Mouse (Mus musculus) spleen, postnatal 10 days (tissue): ENCODE results near the gene Cipc.

Source experiments
- DNase-seq, 2 experiments: peaks; one replicate each; pipeline ENCODE4 v3.0.0; 2021 to 2022; ENCODE audit warnings: low spot score in 2 of 2

Gene Cipc

GRCm38 (mm10) chr12:86931919-86932574 is 14.8 kb upstream of the Cipc start:
- no peak for DNase-seq

- no peak for DNase-seq
Observed at GRCm38 (mm10) chr12:86932575-86932952, 14.3 kb upstream of the Cipc start.

- no peak for DNase-seq
Observed at GRCm38 (mm10) chr12:86934748-86935147, 12.1 kb upstream of the Cipc start.

GRCm38 (mm10) chr12:86935692-86936282 is 11.1 kb upstream of the Cipc start:
- DNase-seq = no peak

- no peak for DNase-seq
Observed at GRCm38 (mm10) chr12:86936587-86937343, 10.1 kb upstream of the Cipc start.

GRCm38 (mm10) chr12:86938571-86938970 is 8.3 kb upstream of the Cipc start:
- DNase-seq = no peak

- no peak for DNase-seq
Observed at GRCm38 (mm10) chr12:86941173-86941572, 5.7 kb upstream of the Cipc start.

- DNase-seq = no peak
Observed at GRCm38 (mm10) chr12:86941734-86942486, 4.9 kb upstream of the Cipc start.

- DNase-seq = no peak
Observed at GRCm38 (mm10) chr12:86943421-86943820, 3.4 kb upstream of the Cipc start.

GRCm38 (mm10) chr12:86945126-86945525 is 1.7 kb upstream of the Cipc start:
- DNase-seq = peak; percentile 30 to 65

GRCm38 (mm10) chr12:86946301-86946781 is 502 bp upstream of the Cipc start:
- no peak for DNase-seq

- peak; percentile 56 to 60 for DNase-seq
Observed at GRCm38 (mm10) chr12:86947681-86948401, 998 bp downstream of the Cipc start.

- no peak for DNase-seq
Observed at GRCm38 (mm10) chr12:86948627-86949026, 1.8 kb downstream of the Cipc start.

- DNase-seq = peak in 1 of 2 experiments; percentile 41
Observed at GRCm38 (mm10) chr12:86949501-86949900, 2.7 kb downstream of the Cipc start.

GRCm38 (mm10) chr12:86950161-86950960 is 3.5 kb downstream of the Cipc start:
- DNase-seq = no peak

- DNase-seq = no peak
Observed at GRCm38 (mm10) chr12:86950961-86951360, 4.1 kb downstream of the Cipc start.

GRCm38 (mm10) chr12:86952331-86952850 is 5.5 kb downstream of the Cipc start:
- no peak for DNase-seq

GRCm38 (mm10) chr12:86955894-86956293 is 9.1 kb downstream of the Cipc start:
- no peak for DNase-seq

- DNase-seq = no peak
Observed at GRCm38 (mm10) chr12:86958558-86958957, 11.7 kb downstream of the Cipc start.

- DNase-seq = no peak
Observed at GRCm38 (mm10) chr12:86959661-86960060, 12.8 kb downstream of the Cipc start.
